Mouse (Mus musculus) forebrain, postnatal 0 days (tissue): ENCODE measurements at regions not wholly inside any gene's neighbourhood (a gene's known extent, or its start where the extent isn't known, plus 50 kb on each side); places are given as distances from the start of the nearest gene placed in this dataset.

Source experiments
- ATAC-seq: fragments of 200-750 bp; cut with Nextera tagmentation; 2 replicates; pipeline ENCODE4 v1.8.0; 2017; ENCODE audit warnings: mild to moderate bottlenecking, moderate library complexity
- DNase-seq: peaks from one replicate; pipeline ENCODE4 v3.0.0-alpha.2; 2015
- H3K27ac ChIP-seq: fragments of 300-500 bp; sonication (generic); 2 replicates; pipeline ENCODE4 v1.5.1; 2014; ENCODE audit warnings: low read depth, mild to moderate bottlenecking, antibody characterized with exemption, low read length, moderate library complexity, mixed read lengths
- H3K27me3 ChIP-seq: fragments of 300-500 bp; sonication (generic); 2 replicates; pipeline ENCODE4 v1.6.1; 2014; ENCODE audit warnings: mild to moderate bottlenecking, low read length, mixed read lengths; ENCODE audit not compliant: insufficient read depth
- H3K36me3 ChIP-seq: fragments of 300-500 bp; sonication (generic); 2 replicates; pipeline ENCODE4 v1.6.1; 2014; ENCODE audit warnings: mild to moderate bottlenecking, moderate library complexity; ENCODE audit not compliant: insufficient read depth
- H3K4me1 ChIP-seq: fragments of 300-500 bp; sonication (generic); 2 replicates; pipeline ENCODE4 v1.6.1; 2014; ENCODE audit warnings: antibody characterized with exemption; ENCODE audit not compliant: insufficient read depth
- H3K4me2 ChIP-seq: fragments of 300-500 bp; sonication (generic); 2 replicates; pipeline ENCODE4 v1.6.1; 2014; ENCODE audit warnings: low read depth, mild to moderate bottlenecking, moderate library complexity
- H3K4me3 ChIP-seq: fragments of 300-500 bp; sonication (generic); 2 replicates; pipeline ENCODE4 v1.5.1; 2014; ENCODE audit warnings: low read depth, low read length, mixed read lengths
- H3K9ac ChIP-seq: fragments of 300-500 bp; sonication (generic); 2 replicates; pipeline ENCODE4 v1.6.1; 2014; ENCODE audit warnings: mild to moderate bottlenecking
- H3K9me3 ChIP-seq: fragments of 300-500 bp; sonication (generic); 2 replicates; pipeline ENCODE4 v1.6.1; 2016; ENCODE audit warnings: low read length
- CTCF ChIP-seq: sonication (generic); IDR thresholded peaks from 2 replicates; pipeline ENCODE4 v1.5.1; 2016; ENCODE audit warnings: antibody characterized with exemption, control low read depth, low read depth
- WGBS: fragments of 180-500 bp; shearing (Covaris S2); extraction: QIAGEN DNeasy Blood & Tissue Kit; methylation state at CpG from one replicate; pipeline ENCODE4 v1.1.7; 2014; 5-methylcytosine and 5-hydroxymethylcytosine counted together

GRCm38 (mm10) chr15:7459992-7460820, 62.0 kb upstream of the Egflam start:
- Histone ChIP-seq H3K9me3 (no peaks in the 10 kb centered on the region), H3K4me1 (no peaks in the 10 kb centered on the region), H3K4me3 (no peak overlapping the region), H3K4me2 (no peak overlapping the region), H3K36me3 (no peaks in the 10 kb centered on the region), H3K27me3 (no peaks in the 10 kb centered on the region), H3K27ac (no peak overlapping the region), H3K9ac (no peak overlapping the region)
- TF ChIP-seq CTCF, result peak; percentile 95
- WGBS, result 33% methylated on average over 9 of the region's 9 CpGs
- ATAC-seq (peak; percentile 75), DNase-seq (peak; percentile 88)

- no peak for ATAC-seq
- DNase-seq, result no peak
- H3K36me3 ChIP-seq, result no peaks in the 10 kb centered on the region
- H3K9me3 ChIP-seq, result 0 out of 2 replicates have a peak, but pooled peaks cover 5% of the 10 kb centered on the region
- H3K4me1 ChIP-seq, result no peaks in the 10 kb centered on the region
- no peak overlapping the region for H3K27ac ChIP-seq
- no peak overlapping the region for H3K4me3 ChIP-seq
- no peak for TF ChIP-seq CTCF
- WGBS, result 88% methylated on average over 18 of the region's 18 CpGs
- no peak overlapping the region for H3K9ac ChIP-seq
- no peaks in the 10 kb centered on the region for H3K27me3 ChIP-seq
- no peak overlapping the region for H3K4me2 ChIP-seq
These were observed 64.4 kb upstream of the Egflam start for GRCm38 (mm10) chr15:7462549-7462948.

- ATAC-seq (no peak), DNase-seq (no peak)
- Histone ChIP-seq H3K9me3 (0 out of 2 replicates have a peak, but pooled peaks cover 5% of the 10 kb centered on the region), H3K4me3 (no peak overlapping the region), H3K36me3 (no peaks in the 10 kb centered on the region), H3K27ac (no peak overlapping the region), H3K9ac (no peak overlapping the region), H3K4me1 (no peaks in the 10 kb centered on the region), H3K4me2 (no peak overlapping the region), H3K27me3 (no peaks in the 10 kb centered on the region)
- WGBS, result 85% methylated on average over 15 of the region's 15 CpGs
- no peak for TF ChIP-seq CTCF
These were observed 65.5 kb upstream of the Egflam start for GRCm38 (mm10) chr15:7463444-7464350.

- WGBS, result 5% methylated on average over 11 of the region's 11 CpGs
- Histone ChIP-seq H3K9me3 (no peaks in the 10 kb centered on the region), H3K27me3 (no peaks in the 10 kb centered on the region), H3K4me1 (peaks cover 4% of the 10 kb centered on the region; the same call in 1 of the 2 replicates), H3K9ac (no peak overlapping the region), H3K4me2 (no peak overlapping the region), H3K36me3 (no peaks in the 10 kb centered on the region), H3K27ac (no peak overlapping the region), H3K4me3 (no peak overlapping the region)
- DNase-seq, result peak; percentile 67
- ATAC-seq, result peak; percentile 77
- no peak for TF ChIP-seq CTCF
These were observed 82.0 kb upstream of the Egflam start for GRCm38 (mm10) chr15:7480211-7480610.

GRCm38 (mm10) chr15:7480792-7481210, 82.6 kb upstream of the Egflam start:
- H3K4me1 ChIP-seq, result peaks cover 4% of the 10 kb centered on the region; the same call in 1 of the 2 replicates
- H3K4me2 ChIP-seq, result no peak overlapping the region
- no peak for DNase-seq
- no peak for ATAC-seq
- H3K27ac ChIP-seq, result no peak overlapping the region
- no peaks in the 10 kb centered on the region for H3K36me3 ChIP-seq
- H3K9me3 ChIP-seq, result no peaks in the 10 kb centered on the region
- H3K27me3 ChIP-seq, result no peaks in the 10 kb centered on the region
- no peak overlapping the region for H3K4me3 ChIP-seq
- 0 out of 2 replicates have a peak, but pooled peaks have one; percentile 11 for TF ChIP-seq CTCF
- H3K9ac ChIP-seq, result no peak overlapping the region
- WGBS, result 34% methylated on average over 5 of the region's 5 CpGs

- Histone ChIP-seq H3K36me3 (no peaks in the 10 kb centered on the region), H3K9ac (no peak overlapping the region), H3K9me3 (no peaks in the 10 kb centered on the region), H3K4me3 (no peak overlapping the region), H3K27me3 (no peaks in the 10 kb centered on the region), H3K4me2 (no peak overlapping the region), H3K4me1 (peaks cover 4% of the 10 kb centered on the region; the same call in 1 of the 2 replicates), H3K27ac (no peak overlapping the region)
- no peak for TF ChIP-seq CTCF
- 72% methylated on average over 5 of the region's 5 CpGs for WGBS
- no peak for ATAC-seq
- no peak for DNase-seq
These were observed 85.5 kb upstream of the Egflam start for GRCm38 (mm10) chr15:7483686-7484085.

- no peak overlapping the region for H3K4me2 ChIP-seq
- no peaks in the 10 kb centered on the region for H3K9me3 ChIP-seq
- no peaks in the 10 kb centered on the region for H3K27me3 ChIP-seq
- no peak overlapping the region for H3K4me3 ChIP-seq
- no peak for TF ChIP-seq CTCF
- ATAC-seq (no peak), DNase-seq (no peak)
- no peak overlapping the region for H3K27ac ChIP-seq
- no peaks in the 10 kb centered on the region for H3K4me1 ChIP-seq
- WGBS, result 93% methylated on average over 7 of the region's 7 CpGs
- no peaks in the 10 kb centered on the region for H3K36me3 ChIP-seq
- no peak overlapping the region for H3K9ac ChIP-seq
These were observed 92.9 kb upstream of the Egflam start for GRCm38 (mm10) chr15:7491091-7491490.
